Mouse (Mus musculus) stomach, postnatal 0 days (tissue): ENCODE results near the gene 2810004N23Rik. TPM values are rescaled to one million over a fixed set of nuclear protein-coding genes. Genes with fewer than 3 reads are reported as not detected.

Experiments used
- ATAC-seq: fragments of 200-750 bp; cut with Nextera tagmentation; 2 replicates; pipeline ENCODE4 v1.8.0; 2017; ENCODE audit not compliant: low FRiP score, low TSS enrichment
- DNase-seq: peaks from one replicate; pipeline ENCODE4 v3.0.0-alpha.2; 2016; ENCODE audit warnings: low spot score
- H3K27ac ChIP-seq: fragments of 300-500 bp; sonication (generic); replicated peaks from 2 replicates; pipeline ENCODE4 v1.5.1; 2014; ENCODE audit warnings: mild to moderate bottlenecking, control low read depth
- H3K27me3 ChIP-seq: fragments of 300-500 bp; sonication (generic); 2 replicates; pipeline ENCODE4 v1.6.1; 2014; ENCODE audit warnings: low read length; ENCODE audit not compliant: control insufficient read depth, insufficient read depth
- H3K36me3 ChIP-seq: fragments of 300-500 bp; sonication (generic); 2 replicates; pipeline ENCODE4 v1.6.1; 2014; ENCODE audit warnings: low read length, mixed read lengths; ENCODE audit not compliant: control insufficient read depth, insufficient read depth
- H3K4me1 ChIP-seq: fragments of 300-500 bp; sonication (generic); replicated peaks from 2 replicates; pipeline ENCODE4 v1.6.1; 2014; ENCODE audit warnings: antibody characterized with exemption; ENCODE audit not compliant: control insufficient read depth, insufficient read depth
- H3K4me2 ChIP-seq: fragments of 300-500 bp; sonication (generic); replicated peaks from 2 replicates; pipeline ENCODE4 v1.6.1; 2014; ENCODE audit warnings: low read depth, mild to moderate bottlenecking, control low read depth, moderate library complexity
- H3K4me3 ChIP-seq: fragments of 300-500 bp; sonication (generic); 2 replicates; pipeline ENCODE4 v1.5.1; 2014; ENCODE audit warnings: low read depth, low read length, control low read depth
- H3K9ac ChIP-seq: fragments of 300-500 bp; sonication (generic); 2 replicates; pipeline ENCODE4 v1.6.1; 2014; ENCODE audit warnings: mild to moderate bottlenecking, low read length, control low read depth, mixed read lengths
- H3K9me3 ChIP-seq: fragments of 300-500 bp; sonication (generic); 2 replicates; pipeline ENCODE4 v1.6.1; 2016; ENCODE audit warnings: low read length; ENCODE audit not compliant: control insufficient read depth
- CTCF ChIP-seq: IDR thresholded peaks from 2 replicates; pipeline ENCODE4 v1.5.1; 2016; ENCODE audit warnings: antibody characterized with exemption, low read depth, mild to moderate bottlenecking, moderate library complexity
- EP300 ChIP-seq: optimal IDR thresholded peaks from 2 replicates; pipeline ENCODE3; 2016; ENCODE audit warnings: antibody characterized with exemption
- WGBS: fragments of 180-500 bp; shearing (Covaris S2); extraction: QIAGEN DNeasy Blood & Tissue Kit; methylation state at CpG from one replicate; pipeline ENCODE4 v1.1.7; 2014; 5-methylcytosine and 5-hydroxymethylcytosine counted together
- polyA plus RNA-seq: library from polyadenylated mRNA; unstranded; fragments of >200 nt; fragmentation: Nextera tagmentation; extraction: Ambion mirVana; gene quantifications from 2 replicates; pipeline ENCODE4 v1.2.1, GENCODE M21; 2015

The 2810004N23Rik gene
- polyA plus RNA-seq, 1 experiment from 2014 or later, result 20.2 TPM

DNA sequence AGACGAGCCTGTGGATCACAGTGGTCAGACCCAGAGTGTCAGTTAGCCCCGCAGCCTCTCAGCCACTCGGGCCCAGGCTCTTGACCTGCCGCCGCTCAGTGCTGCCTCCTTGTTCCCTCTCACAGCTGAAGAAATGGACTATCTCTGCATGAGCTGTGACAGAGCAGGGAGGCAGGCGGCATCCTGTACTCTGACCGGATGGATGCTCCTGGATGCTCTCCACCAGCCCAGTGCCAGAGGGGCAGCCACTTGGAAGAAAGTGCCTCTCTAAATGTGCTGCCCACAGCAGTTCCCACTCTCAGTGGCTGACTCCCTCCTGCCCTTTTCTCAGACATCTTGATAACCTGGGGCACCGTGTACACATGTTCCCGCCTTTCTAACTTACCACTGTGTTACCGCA, 21.1 kb downstream of the 2810004N23Rik start:
- ATAC-seq (no peak), DNase-seq (no peak)
- Histone ChIP-seq H3K4me2 (no peak overlapping the region), H3K4me3 (no peak overlapping the region), H3K9ac (no peak overlapping the region), H3K4me1 (no peaks in the 10 kb centered on the region), H3K27ac (no peak overlapping the region), H3K27me3 (no peaks in the 10 kb centered on the region), H3K36me3 (peaks cover 13% of the 10 kb centered on the region), H3K9me3 (no peaks in the 10 kb centered on the region)
- TF ChIP-seq EP300 (no peak), CTCF (no peak)
- WGBS, result 88% methylated on average over 10 of the region's 10 CpGs

DNA sequence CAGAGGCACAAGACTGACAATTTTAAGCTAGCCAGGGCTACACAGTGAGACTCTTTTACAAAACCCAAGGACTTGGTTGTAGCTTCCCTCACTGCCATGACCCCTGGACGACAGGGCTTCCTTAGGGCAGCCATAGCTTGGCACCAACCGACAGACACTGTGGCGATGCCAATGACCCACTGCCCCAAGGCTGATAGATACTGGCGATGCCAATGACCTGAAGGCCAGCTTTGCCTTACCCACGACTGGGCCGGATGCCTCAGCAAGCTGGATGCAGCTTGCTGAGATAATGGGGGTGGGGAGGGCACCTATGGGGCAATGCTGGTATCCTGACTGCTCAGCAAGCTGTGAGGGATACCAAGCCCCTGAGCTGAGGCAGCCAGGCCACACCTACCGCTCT, 22.0 kb downstream of the 2810004N23Rik start:
- Histone ChIP-seq H3K27me3 (no peaks in the 10 kb centered on the region), H3K4me3 (no peak overlapping the region), H3K9me3 (no peaks in the 10 kb centered on the region), H3K4me1 (no peaks in the 10 kb centered on the region), H3K36me3 (peaks cover 13% of the 10 kb centered on the region), H3K4me2 (no peak overlapping the region), H3K9ac (no peak overlapping the region), H3K27ac (no peak overlapping the region)
- ATAC-seq, result no peak
- TF ChIP-seq EP300 (no peak), CTCF (no peak)
- 95% methylated on average over 7 of the region's 7 CpGs for WGBS
- no peak for DNase-seq

DNA sequence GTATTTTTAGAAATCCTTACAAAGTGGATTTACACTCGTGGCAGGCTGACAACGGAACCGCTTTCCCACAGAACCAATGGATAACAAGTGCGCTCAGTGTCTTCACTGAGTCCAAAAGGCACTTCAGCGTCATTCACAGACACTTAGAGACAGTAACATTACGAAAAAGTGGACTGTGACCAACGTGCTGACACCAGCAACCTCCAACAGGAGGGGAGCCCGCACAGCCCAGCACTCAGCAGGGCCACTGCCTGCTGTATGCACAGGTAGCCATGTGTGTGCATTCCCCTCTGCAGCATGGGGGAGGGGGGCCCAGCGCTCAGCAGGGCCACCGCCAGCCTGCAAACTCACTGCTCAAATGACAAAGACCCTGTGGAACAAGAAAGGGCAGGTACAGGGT, 23.5 kb downstream of the 2810004N23Rik start:
- WGBS, result 91% methylated on average over 10 of the region's 10 CpGs
- TF ChIP-seq EP300 (no peak), CTCF (no peak)
- H3K9ac ChIP-seq, result no peak overlapping the region
- H3K27ac ChIP-seq, result no peak overlapping the region
- no peak for DNase-seq
- ATAC-seq, result no peak
- H3K36me3 ChIP-seq, result peaks cover 13% of the 10 kb centered on the region
- H3K27me3 ChIP-seq, result no peaks in the 10 kb centered on the region
- H3K9me3 ChIP-seq, result no peaks in the 10 kb centered on the region
- no peaks in the 10 kb centered on the region for H3K4me1 ChIP-seq
- no peak overlapping the region for H3K4me3 ChIP-seq
- no peak overlapping the region for H3K4me2 ChIP-seq

DNA sequence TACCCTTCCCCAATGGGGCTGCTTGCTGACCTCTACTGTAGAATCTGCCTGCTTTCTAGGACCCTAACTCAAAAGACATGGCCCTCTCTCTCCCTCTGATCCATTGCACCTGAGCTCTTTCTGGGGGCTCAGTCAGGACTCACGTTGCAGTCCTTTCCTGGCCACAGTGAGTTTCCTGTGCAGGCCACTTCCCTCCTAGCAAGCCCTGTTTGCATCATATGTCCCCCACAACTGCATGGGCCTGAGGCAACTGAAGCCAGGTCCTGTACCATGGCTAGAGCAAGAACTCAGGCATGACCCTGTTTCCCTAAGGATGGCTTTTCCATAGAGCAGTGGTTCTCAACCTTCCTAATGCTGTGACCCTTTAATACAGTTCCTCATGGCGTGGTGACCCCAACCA, 25.0 kb downstream of the 2810004N23Rik start:
- no peaks in the 10 kb centered on the region for H3K27me3 ChIP-seq
- H3K4me1 ChIP-seq, result no peaks in the 10 kb centered on the region
- H3K9ac ChIP-seq, result no peak overlapping the region
- H3K4me3 ChIP-seq, result no peak overlapping the region
- DNase-seq, result no peak
- no peak for TF ChIP-seq EP300
- no peak for TF ChIP-seq CTCF
- H3K4me2 ChIP-seq, result no peak overlapping the region
- H3K36me3 ChIP-seq, result peaks cover 13% of the 10 kb centered on the region
- WGBS, result 85% methylated on average over 2 of the region's 2 CpGs
- H3K27ac ChIP-seq, result no peak overlapping the region
- no peaks in the 10 kb centered on the region for H3K9me3 ChIP-seq
- no peak for ATAC-seq

DNA sequence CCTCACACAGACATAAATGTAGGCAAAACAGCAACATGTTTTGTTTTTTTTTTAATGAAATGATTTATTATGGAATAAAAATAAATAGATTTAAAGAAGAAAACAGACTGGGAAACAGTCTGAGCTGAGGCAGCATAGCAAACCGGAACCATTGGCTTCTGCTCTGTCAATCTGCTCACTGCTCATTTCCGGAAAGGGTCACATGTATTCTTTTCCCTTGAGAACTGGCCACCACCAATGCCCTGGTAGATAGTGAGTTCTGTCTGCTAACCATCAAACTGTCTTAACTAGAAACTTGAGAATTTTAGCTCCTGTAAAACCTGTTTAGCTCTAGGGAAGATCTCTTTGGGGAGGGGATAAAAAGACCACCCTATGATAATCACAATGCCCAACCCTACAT, 26.0 kb downstream of the 2810004N23Rik start:
- H3K4me1 ChIP-seq, result no peaks in the 10 kb centered on the region

DNA sequence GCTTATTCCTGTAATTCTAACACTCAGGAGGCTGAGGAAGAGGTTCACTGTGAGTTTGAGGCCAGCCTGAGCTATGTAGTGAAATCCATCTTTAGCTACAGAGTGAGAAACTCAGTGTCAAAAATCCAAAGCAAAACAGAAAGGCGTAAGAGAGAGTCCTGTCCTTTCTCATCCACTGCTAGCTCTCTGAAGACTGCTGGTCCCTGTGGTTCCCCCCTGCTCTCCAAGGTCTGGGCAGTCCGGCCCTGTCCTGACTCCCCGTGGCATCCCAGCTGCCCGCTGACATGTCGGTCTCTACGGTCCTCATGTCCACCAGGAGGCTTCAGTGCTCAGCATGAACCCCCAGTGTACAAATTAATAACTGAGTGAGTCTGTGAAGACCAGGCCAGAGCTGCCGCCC, 26.6 kb downstream of the 2810004N23Rik start:
- Histone ChIP-seq H3K4me2 (no peak overlapping the region), H3K27ac (no peak overlapping the region), H3K9me3 (no peaks in the 10 kb centered on the region), H3K9ac (no peak overlapping the region), H3K4me1 (no peaks in the 10 kb centered on the region), H3K4me3 (no peak overlapping the region), H3K36me3 (peaks cover 13% of the 10 kb centered on the region), H3K27me3 (no peaks in the 10 kb centered on the region)
- no peak for ATAC-seq
- 86% methylated on average over 7 of the region's 7 CpGs for WGBS
- no peak for DNase-seq
- TF ChIP-seq CTCF (no peak), EP300 (no peak)

More for the DNA sequence above, 26.0 kb downstream of the 2810004N23Rik start:
- H3K9ac ChIP-seq, result no peak overlapping the region
- H3K27me3 ChIP-seq, result no peaks in the 10 kb centered on the region
- no peak overlapping the region for H3K4me2 ChIP-seq
- ATAC-seq (no peak), DNase-seq (no peak)
- H3K27ac ChIP-seq, result no peak overlapping the region
- H3K9me3 ChIP-seq, result no peaks in the 10 kb centered on the region
- H3K36me3 ChIP-seq, result peaks cover 13% of the 10 kb centered on the region
- WGBS, result 83% methylated on average over 2 of the region's 2 CpGs
- H3K4me3 ChIP-seq, result no peak overlapping the region
- TF ChIP-seq EP300, result no peak
- no peak for TF ChIP-seq CTCF
